Mouse (Mus musculus) mouse embryonic stem cell (cell line): ENCODE measurements around the gene Fut11.

Experiments
- in situ Hi-C, 2 experiments: fragments of 300-500 bp; cut with MboI; formaldehyde crosslinking; loops; 1 replicate in 1 of 2; 3 replicates in 1 of 2; pipeline ENCODE4 v1.14.3; 2019 to 2020; ENCODE audit warnings: low sequenced_read_pairs in 2 of 2, low pct_unique_long_range_greater_than_20kb in 1 of 2, mixed read lengths in 1 of 2; ENCODE audit not compliant: unreplicated experiment in 1 of 2

Gene Fut11

DNA sequence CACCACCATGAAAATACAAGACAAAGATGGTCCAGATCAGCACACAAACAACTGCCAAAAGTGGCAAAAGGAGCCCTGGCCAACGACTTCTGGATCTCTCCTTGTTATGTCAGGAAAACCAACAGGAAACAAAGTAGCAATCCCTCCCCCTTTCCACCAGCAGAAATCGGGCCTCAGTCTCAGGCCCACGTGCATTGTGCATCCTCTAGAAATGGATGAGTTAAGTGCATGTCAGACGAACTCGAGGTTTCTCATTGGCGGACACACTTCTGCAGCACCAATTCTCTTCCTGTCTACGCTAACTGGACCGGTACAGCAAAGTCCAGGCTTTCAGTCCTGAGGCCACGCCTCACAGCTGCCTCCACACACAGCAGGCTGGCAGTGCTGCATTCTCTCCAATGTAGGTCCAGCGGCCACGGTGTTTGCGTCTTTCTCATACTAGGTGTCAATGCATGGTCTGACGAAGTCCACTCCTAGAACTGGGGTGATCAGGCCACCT lies 41.2 kb downstream of the Fut11 start:
- in situ Hi-C loops = no loop called here

DNA sequence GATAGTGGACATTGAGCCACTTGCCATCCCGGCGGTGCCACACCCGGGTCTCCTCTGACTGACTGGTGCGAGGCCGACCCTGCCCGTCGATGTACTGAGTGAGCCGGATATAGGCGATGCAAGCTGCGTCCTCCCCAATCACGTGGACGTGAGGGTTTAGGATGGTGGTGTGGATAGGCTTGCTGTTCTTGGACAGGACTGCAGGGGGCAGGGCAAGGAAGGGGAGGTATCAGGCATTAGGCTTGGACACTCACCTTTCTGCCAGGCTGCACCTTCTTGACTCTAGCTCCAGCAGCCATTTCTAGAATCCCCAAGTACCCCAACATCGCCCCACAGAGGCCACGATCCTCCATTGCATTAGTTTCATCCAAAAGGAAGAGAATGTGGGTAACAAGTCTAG lies 42.5 kb downstream of the Fut11 start:
- in situ Hi-C loops = no loop called here

- in situ Hi-C loops = no loop called here
Observed at GRCm38 (mm10) chr14:20738511-20738910, 43.7 kb downstream of the Fut11 start.

GRCm38 (mm10) chr14:20741301-20741700 lies 46.5 kb downstream of the Fut11 start:
- in situ Hi-C loops = no loop called here

GRCm38 (mm10) chr14:20743614-20744013 lies 48.8 kb downstream of the Fut11 start:
- in situ Hi-C loops = no loop called here

GRCm38 (mm10) chr14:20746935-20747334 lies 52.2 kb downstream of the Fut11 start:
- in situ Hi-C loops = no loop called here

GRCm38 (mm10) chr14:20748388-20748787 lies 53.6 kb downstream of the Fut11 start:
- in situ Hi-C loops = no loop called here

DNA sequence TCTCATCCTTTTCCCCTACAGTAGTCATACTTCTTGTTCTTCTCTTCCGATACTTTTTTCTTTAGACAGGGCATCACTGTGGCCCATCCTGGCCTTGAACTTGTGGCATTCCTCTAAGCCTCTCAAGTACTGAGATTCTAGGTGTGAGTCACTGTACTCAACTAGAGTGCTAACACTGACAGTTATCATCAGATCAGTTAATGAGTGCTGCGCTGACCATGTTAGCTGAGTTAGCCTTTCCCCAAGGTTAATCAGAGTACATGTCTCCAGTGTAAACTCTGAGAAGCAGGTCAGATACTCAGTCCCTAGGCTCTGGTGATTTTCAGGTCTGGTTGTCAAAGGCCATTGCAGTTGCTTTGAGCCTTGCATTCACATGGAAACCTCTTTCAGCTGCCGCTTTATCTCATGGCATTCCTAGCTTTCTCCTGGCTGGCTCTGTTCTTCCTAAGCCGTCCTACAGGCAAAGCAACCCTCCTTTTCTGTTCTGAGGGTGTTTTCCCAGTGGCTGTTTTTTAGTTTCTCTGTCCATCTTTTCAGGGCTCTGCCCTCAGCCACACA lies 54.8 kb downstream of the Fut11 start:
- in situ Hi-C loops = loop anchor here in 1 of 2 experiments (25.0 kb wide), 1 partner anchor 113 kb away; no protein-coding TSS in a partner anchor

DNA sequence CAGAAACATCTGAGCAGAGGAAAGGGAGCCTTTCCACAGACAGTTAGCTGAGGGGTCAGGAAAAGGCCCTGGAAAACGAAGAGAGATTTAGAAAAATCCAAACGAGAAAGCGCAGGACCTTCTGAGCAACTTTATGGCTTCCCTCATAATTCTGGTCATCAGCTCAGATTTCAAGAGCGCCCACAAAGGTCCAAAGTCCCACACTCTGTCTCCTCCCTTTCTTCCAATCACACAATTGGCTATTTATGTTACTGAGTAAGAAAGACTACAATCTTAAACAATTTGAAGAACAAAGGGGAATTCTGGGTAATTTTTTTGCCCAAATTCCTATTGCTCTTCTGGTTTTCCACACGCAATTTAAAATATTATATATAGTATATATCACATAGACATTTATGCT lies 55.7 kb downstream of the Fut11 start:
- in situ Hi-C loops = loop anchor here in 1 of 2 experiments (25.0 kb wide), 1 partner anchor 112 kb away; no protein-coding TSS in a partner anchor
